Mouse (Mus musculus) ES-E14 (cell line): ENCODE measurements around the gene Wfdc3.

Experiments used
- CHD2 ChIP-seq: IDR thresholded peaks from 2 replicates; pipeline ENCODE4 v1.6.1; 2014; ENCODE audit warnings: mild to moderate bottlenecking, low read depth, low read length, inconsistent platforms
- ZC3H11A ChIP-seq: IDR thresholded peaks from 2 replicates; pipeline ENCODE4 v1.6.1; 2012; ENCODE audit warnings: low read depth, mild to moderate bottlenecking, inconsistent platforms, low read length, borderline replicate concordance
- ZNF384 ChIP-seq: IDR thresholded peaks from 2 replicates; pipeline ENCODE4 v1.6.1; 2012; ENCODE audit warnings: low read depth, low read length, inconsistent platforms

DNA sequence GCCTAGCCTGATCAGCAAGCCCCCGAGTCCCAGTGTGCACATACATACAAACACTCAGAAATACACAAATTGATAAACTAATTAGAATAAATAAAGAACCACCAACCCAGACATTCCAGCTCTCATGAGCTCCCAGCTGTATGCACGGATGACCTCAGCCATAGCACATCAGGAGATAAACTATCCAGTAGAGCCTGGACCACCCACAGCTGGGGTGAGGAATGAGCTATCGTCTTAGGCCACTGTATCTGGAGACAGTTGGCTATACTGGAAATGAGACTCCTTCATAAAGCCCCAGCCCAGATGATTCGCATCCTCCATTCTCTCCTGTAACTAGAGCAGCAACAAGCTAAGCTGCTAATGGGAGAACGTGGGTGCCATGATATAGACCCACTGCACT lies 10.9 kb downstream of the Wfdc3 start:
- TF ChIP-seq ZNF384 (no peak), ZC3H11A (no peak), CHD2 (no peak)
